Mouse (Mus musculus) bone marrow macrophage, adult 2 months (primary cell): ENCODE data around the gene Siae. TPM values are rescaled to one million over a fixed set of nuclear protein-coding genes. Genes with fewer than 3 reads are reported as not detected.

Experiments
- H3K27ac ChIP-seq: 2 replicates; pipeline ENCODE4 v1.5.1; 2012; ENCODE audit warnings: low read depth, low read length; ENCODE audit not compliant: insufficient read depth
- H3K4me1 ChIP-seq: 2 replicates; pipeline ENCODE4 v1.6.1; 2012; ENCODE audit warnings: low read length; ENCODE audit not compliant: control insufficient read depth, insufficient read depth
- H3K4me3 ChIP-seq: 2 replicates; pipeline ENCODE4 v1.5.1; 2012; ENCODE audit warnings: mild to moderate bottlenecking, low read length, moderate library complexity; ENCODE audit not compliant: insufficient read depth
- CTCF ChIP-seq: IDR thresholded peaks from 2 replicates; pipeline ENCODE4 v1.5.1; 2012; ENCODE audit warnings: low read depth, mild to moderate bottlenecking, low read length, moderate library complexity
- POLR2A ChIP-seq: IDR thresholded peaks from 2 replicates; pipeline ENCODE4 v1.6.1; 2012; ENCODE audit warnings: mild to moderate bottlenecking, low read depth, low read length, borderline replicate concordance
- polyA plus RNA-seq: library from polyadenylated mRNA; stranded (reverse); fragments of >200 nt; gene quantifications from 2 replicates; pipeline ENCODE4 v1.2.4, GENCODE M21; 2012; ENCODE audit not compliant: missing spikeins, insufficient read depth, insufficient read length

Gene Siae
- polyA plus RNA-seq, 1 experiment = 31.5 TPM

GRCm38 (mm10) chr9:37669115-37669514 lies 113.6 kb downstream of the Siae start, which contains the start of gene Panx3:
Panx3 (minus strand) TSS chr9:37669235.
- H3K27ac ChIP-seq = no peak within 1 kb of the TSS
- H3K4me3 ChIP-seq = no peak within 1 kb of the TSS
- TF ChIP-seq CTCF = no peak
- TF ChIP-seq POLR2A = no peak
- H3K4me1 ChIP-seq = no peaks in the 10 kb centered on the region

- no peak for TF ChIP-seq POLR2A
- TF ChIP-seq CTCF = no peak
- H3K4me3 ChIP-seq = no peak overlapping the region
Observed at GRCm38 (mm10) chr9:37669678-37670077, 114.2 kb downstream of the Siae start.

DNA sequence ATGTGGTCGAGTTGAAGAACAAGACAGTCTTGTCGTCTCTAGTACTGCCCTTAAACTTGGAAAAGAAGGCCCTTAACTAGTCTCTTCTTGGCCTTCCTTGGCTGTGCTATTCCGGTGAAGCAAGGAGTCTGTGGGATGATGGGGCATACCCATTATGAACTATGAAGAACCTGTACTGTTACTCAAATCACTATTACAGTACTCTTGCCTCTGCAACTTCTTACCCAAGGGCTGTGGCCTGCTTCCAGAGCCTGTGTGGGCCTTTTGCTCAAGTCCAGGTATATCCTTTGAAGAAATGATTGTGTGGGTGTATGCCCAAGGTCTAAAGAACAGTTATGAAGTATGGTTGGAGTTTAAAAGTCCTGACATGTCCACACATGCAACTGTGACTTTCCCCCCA lies 114.8 kb downstream of the Siae start:
- no peak overlapping the region for H3K27ac ChIP-seq
- no peak overlapping the region for H3K4me3 ChIP-seq
- TF ChIP-seq POLR2A (no peak), CTCF (no peak)
- no peaks in the 10 kb centered on the region for H3K4me1 ChIP-seq

More at GRCm38 (mm10) chr9:37669678-37670077, 114.2 kb downstream of the Siae start:
- Histone ChIP-seq H3K4me1 (no peaks in the 10 kb centered on the region), H3K27ac (no peak overlapping the region)

DNA sequence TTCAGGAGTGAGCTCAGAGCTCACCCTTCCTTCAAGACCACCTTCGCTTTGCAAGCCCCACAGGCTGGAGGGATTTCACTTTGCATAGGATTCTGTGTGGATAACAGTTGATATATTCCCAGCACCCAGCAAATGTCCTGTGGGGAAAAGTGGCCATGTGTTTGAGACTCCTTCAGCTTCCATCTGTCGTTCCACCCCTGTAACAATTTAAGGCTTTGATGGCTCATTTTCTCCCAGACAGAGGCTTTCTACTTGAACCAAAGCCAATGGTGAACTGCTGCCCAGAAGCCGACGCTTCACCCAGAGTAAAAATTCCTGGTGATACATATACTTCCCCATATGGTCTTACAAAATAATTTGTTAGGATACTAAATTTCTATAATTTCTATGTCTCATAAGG lies 119.8 kb downstream of the Siae start:
- Histone ChIP-seq H3K4me1 (no peaks in the 10 kb centered on the region), H3K4me3 (no peak overlapping the region)
- TF ChIP-seq CTCF (no peak), POLR2A (no peak)

GRCm38 (mm10) chr9:37681123-37681522 lies 125.6 kb downstream of the Siae start:
- no peak overlapping the region for H3K4me3 ChIP-seq
- TF ChIP-seq CTCF = no peak
- TF ChIP-seq POLR2A = no peak
- no peak overlapping the region for H3K27ac ChIP-seq
- H3K4me1 ChIP-seq = no peaks in the 10 kb centered on the region

More for the DNA sequence above, 119.8 kb downstream of the Siae start:
- no peak overlapping the region for H3K27ac ChIP-seq

DNA sequence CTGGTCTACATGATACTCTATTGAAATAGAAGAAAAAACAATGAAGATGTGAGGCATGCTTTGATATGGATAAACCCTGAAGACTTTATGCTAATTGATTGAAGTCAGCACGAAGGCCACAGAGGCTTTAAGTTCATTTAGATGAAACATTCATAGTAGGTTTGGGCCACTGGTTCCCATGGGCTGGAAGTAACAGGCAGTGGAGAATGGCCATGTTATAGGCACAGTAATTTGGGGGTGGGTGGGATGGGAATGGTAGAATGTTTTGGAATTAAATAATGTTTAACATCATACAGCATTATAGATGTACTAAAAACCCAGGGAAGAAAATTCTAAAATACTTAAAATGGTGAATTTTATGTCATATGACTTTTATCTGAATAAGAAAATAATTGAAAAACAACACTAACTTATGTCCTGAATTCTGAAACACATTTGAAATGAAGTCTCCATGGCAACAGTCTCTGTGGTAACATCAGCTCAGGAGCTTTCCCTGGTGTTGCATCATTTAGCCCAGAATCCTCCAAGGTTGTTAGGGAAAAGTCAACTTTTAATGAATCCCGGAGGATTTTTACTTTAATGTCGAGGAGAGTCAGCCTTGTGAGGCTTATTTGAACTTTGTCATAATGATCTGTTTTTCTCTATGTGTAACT lies 131.9 kb downstream of the Siae start:
- no peaks in the 10 kb centered on the region for H3K4me1 ChIP-seq
- no peak for TF ChIP-seq CTCF
- H3K4me3 ChIP-seq = no peak overlapping the region
- H3K27ac ChIP-seq = no peak overlapping the region

- Histone ChIP-seq H3K4me3 (no peak overlapping the region), H3K4me1 (no peaks in the 10 kb centered on the region), H3K27ac (no peak overlapping the region)
- TF ChIP-seq POLR2A = no peak
- no peak for TF ChIP-seq CTCF
Observed at GRCm38 (mm10) chr9:37687941-37688303, 132.4 kb downstream of the Siae start.

GRCm38 (mm10) chr9:37689970-37690686 lies 134.6 kb downstream of the Siae start:
- no peak overlapping the region for H3K4me3 ChIP-seq
- TF ChIP-seq POLR2A (no peak), CTCF (no peak)
- H3K4me1 ChIP-seq = no peaks in the 10 kb centered on the region
- no peak overlapping the region for H3K27ac ChIP-seq

Other genes starting within 250 kb of the Siae start
- 1.9 TPM in 2 replicates for gene Ccdc15, start 207.3 kb upstream of the Siae start, polyA plus RNA-seq
- not detected in 2 replicates for gene Hepacam, start 188.3 kb upstream of the Siae start, polyA plus RNA-seq
- gene Robo4, start 153.8 kb upstream of the Siae start, polyA plus RNA-seq = 0.12 TPM in 1 of 2 replicates, not detected in the other
- gene Robo3, start 122.5 kb upstream of the Siae start, polyA plus RNA-seq = not detected in 2 replicates
- 23.5 and 27.3 TPM in 2 replicates for gene Msantd2, start 66.4 kb upstream of the Siae start, polyA plus RNA-seq
- gene Esam, start 27.6 kb upstream of the Siae start, polyA plus RNA-seq = 0.97 TPM in 1 of 2 replicates, not detected in the other
- gene Vsig2, start 16.4 kb upstream of the Siae start, polyA plus RNA-seq = not detected in 2 replicates
- gene Nrgn, start 2.8 kb upstream of the Siae start, polyA plus RNA-seq = not detected in 2 replicates
- 1.3 and 1.6 TPM in 2 replicates for gene Spa17, start 58.0 kb downstream of the Siae start, polyA plus RNA-seq
- gene Tbrg1, start 101.6 kb downstream of the Siae start, polyA plus RNA-seq = 36.4 and 36.5 TPM in 2 replicates
- gene Panx3, start 113.5 kb downstream of the Siae start, polyA plus RNA-seq = not detected in 2 replicates
- gene Olfr160, start 160.6 kb downstream of the Siae start, polyA plus RNA-seq = not detected in 2 replicates
- gene Olfr874, start 189.4 kb downstream of the Siae start, polyA plus RNA-seq = not detected in 2 replicates
- gene Olfr875, start 216.2 kb downstream of the Siae start, polyA plus RNA-seq = not detected in 2 replicates
- 0.17 TPM in 1 of 2 replicates, not detected in the other for gene Olfr876, start 247.3 kb downstream of the Siae start, polyA plus RNA-seq